Mouse (Mus musculus) cerebellum, adult 2 months (tissue): ENCODE results near the gene Arid5b.

Experiments used
- CTCF ChIP-seq: fragments of 200-500 bp; IDR thresholded peaks from 2 replicates; pipeline ENCODE4 v1.5.1; 2011; ENCODE audit warnings: low read depth, mild to moderate bottlenecking, control low read depth, low read length, moderate library complexity, borderline replicate concordance; ENCODE audit not compliant: insufficient read depth
- POLR2A ChIP-seq: fragments of 200-500 bp; IDR thresholded peaks from 2 replicates; pipeline ENCODE4 v1.6.1; 2011; ENCODE audit warnings: low read length, control low read depth, borderline replicate concordance; ENCODE audit not compliant: insufficient read depth

GRCm38 (mm10) chr10:68060590-68061248 is 217.8 kb downstream of the Arid5b start:
- no peak for TF ChIP-seq CTCF
- no peak for TF ChIP-seq POLR2A
